Mouse (Mus musculus): ENCODE results near the gene Fcna. TPM values are rescaled to one million over a fixed set of nuclear protein-coding genes. Genes with fewer than 3 reads are reported as not detected.

Gene Fcna
- polyA plus RNA-seq, 1 experiment from 2014 or later: 3.6 TPM

GRCm38 (mm10) chr2:25576028-25576850 is 51.6 kb downstream of the Fcna start:
- peaks cover 57% of the 10 kb centered on the region for H3K27me3 ChIP-seq
- no peak overlapping the region for H3K9ac ChIP-seq
- no peak for ATAC-seq (ENCODE audit: borderline replicate concordance, extremely low read depth, low FRiP score, low TSS enrichment)
- 79% methylated on average over 16 of the region's 16 CpGs for WGBS
- peaks cover 64% of the 10 kb centered on the region for H3K4me1 ChIP-seq
- no peak overlapping the region for H3K4me3 ChIP-seq
- peak overlapping the region; percentile 82 for H3K4me2 ChIP-seq
- no peaks in the 10 kb centered on the region for H3K9me3 ChIP-seq
- H3K27ac ChIP-seq: no peak overlapping the region
- H3K36me3 ChIP-seq: peaks cover 10% of the 10 kb centered on the region; the same call in 1 of the 2 replicates

DNA sequence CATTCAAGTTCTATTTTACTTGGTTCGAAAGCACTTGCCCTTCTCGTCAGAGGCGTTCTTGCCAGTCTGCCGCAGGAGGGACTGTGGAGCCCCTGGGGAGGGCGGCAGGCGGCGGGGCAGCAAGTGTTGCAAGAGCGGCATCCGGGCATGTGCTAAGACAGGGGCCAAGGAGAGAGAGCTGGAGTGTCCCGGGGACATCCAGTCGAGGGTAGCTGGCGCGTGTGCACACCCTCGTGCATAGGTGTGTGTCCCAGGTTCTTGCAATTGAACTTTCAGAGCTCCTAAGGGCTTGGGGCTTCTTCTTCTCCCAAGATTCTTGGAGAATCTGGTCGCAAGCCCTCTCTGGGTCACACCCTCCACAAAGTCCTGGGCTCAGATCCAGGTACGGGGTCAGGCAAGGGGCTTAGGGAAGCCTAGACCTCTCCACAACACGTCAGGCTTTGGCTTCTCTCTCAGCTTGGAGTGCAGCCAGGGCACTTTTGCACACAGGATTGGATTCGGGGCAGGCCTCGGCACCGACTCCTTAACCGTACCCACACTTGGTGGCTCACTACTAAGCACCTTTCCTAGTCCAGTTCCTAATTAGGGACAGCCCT is 52.3 kb downstream of the Fcna start:
- Histone ChIP-seq H3K4me3 (peak overlapping the region; percentile 53), H3K9me3 (no peaks in the 10 kb centered on the region), H3K27me3 (peaks cover 50% of the 10 kb centered on the region), H3K4me1 (peaks cover 60% of the 10 kb centered on the region), H3K36me3 (peaks cover 11% of the 10 kb centered on the region; the same call in 1 of the 2 replicates), H3K4me2 (peak overlapping the region; percentile 82), H3K27ac (peak overlapping the region; percentile 87), H3K9ac (peak overlapping the region; percentile 57)
- no peak for ATAC-seq (ENCODE audit: borderline replicate concordance, extremely low read depth, low FRiP score, low TSS enrichment)
- WGBS: 8% methylated on average over 21 of the region's 21 CpGs

Other genes with a start within 250 kb of the Fcna start
- 2.1 and 3.6 TPM in 2 replicates for gene Entpd2, start 232.2 kb downstream of the Fcna start, polyA plus RNA-seq (2015; fragmentation: Nextera tagmentation; extraction: Ambion mirVana)
- gene Npdc1, start 228.7 kb downstream of the Fcna start, polyA plus RNA-seq (2015; fragmentation: Nextera tagmentation; extraction: Ambion mirVana): 27.5 and 28.7 TPM in 2 replicates
- gene Fut7, start 204.8 kb downstream of the Fcna start, polyA plus RNA-seq (2015; fragmentation: Nextera tagmentation; extraction: Ambion mirVana): 0.11 TPM in 1 of 2 replicates, not detected in the other
- gene Abca2, start 199.3 kb downstream of the Fcna start, polyA plus RNA-seq (2015; fragmentation: Nextera tagmentation; extraction: Ambion mirVana): 4.5 and 4.8 TPM in 2 replicates
- gene Clic3, start 171.2 kb downstream of the Fcna start, polyA plus RNA-seq (2015; fragmentation: Nextera tagmentation; extraction: Ambion mirVana): 77.9 and 90.3 TPM in 2 replicates
- gene Paxx, start 166.9 kb downstream of the Fcna start, polyA plus RNA-seq (2015; fragmentation: Nextera tagmentation; extraction: Ambion mirVana): 31.5 and 37.0 TPM in 2 replicates
- gene Ptgds, start 158.0 kb downstream of the Fcna start, polyA plus RNA-seq (2015; fragmentation: Nextera tagmentation; extraction: Ambion mirVana): 10.2 and 24.3 TPM in 2 replicates
- not detected in 2 replicates for gene Lcn12, start 134.1 kb downstream of the Fcna start, polyA plus RNA-seq (2015; fragmentation: Nextera tagmentation; extraction: Ambion mirVana)
- 72.8 and 76.2 TPM in 2 replicates for gene Fbxw5, start 127.3 kb downstream of the Fcna start, polyA plus RNA-seq (2015; fragmentation: Nextera tagmentation; extraction: Ambion mirVana)
- gene C8g, start 126.3 kb downstream of the Fcna start, polyA plus RNA-seq (2015; fragmentation: Nextera tagmentation; extraction: Ambion mirVana): 5.8 and 6.6 TPM in 2 replicates
- gene Traf2, start 81.1 kb downstream of the Fcna start, polyA plus RNA-seq (2015; fragmentation: Nextera tagmentation; extraction: Ambion mirVana): 37.1 and 41.3 TPM in 2 replicates
- gene Edf1, start 70.2 kb downstream of the Fcna start, polyA plus RNA-seq (2015; fragmentation: Nextera tagmentation; extraction: Ambion mirVana): 311 and 323 TPM in 2 replicates
- gene Mamdc4, start 53.2 kb downstream of the Fcna start, polyA plus RNA-seq (2015; fragmentation: Nextera tagmentation; extraction: Ambion mirVana): 4.5 and 7.1 TPM in 2 replicates
- gene Phpt1, start 52.8 kb downstream of the Fcna start, polyA plus RNA-seq (2015; fragmentation: Nextera tagmentation; extraction: Ambion mirVana): 163 and 177 TPM in 2 replicates
- gene Ajm1, start 46.3 kb downstream of the Fcna start, polyA plus RNA-seq (2015; fragmentation: Nextera tagmentation; extraction: Ambion mirVana): 0.09 TPM in 1 of 2 replicates, not detected in the other
- gene Rabl6, start 19.5 kb downstream of the Fcna start, polyA plus RNA-seq (2015; fragmentation: Nextera tagmentation; extraction: Ambion mirVana): 74.0 and 75.2 TPM in 2 replicates
- gene Ccdc183, start 10.4 kb downstream of the Fcna start, polyA plus RNA-seq (2015; fragmentation: Nextera tagmentation; extraction: Ambion mirVana): 0.17 and 0.45 TPM in 2 replicates
- 26.8 and 27.2 TPM in 2 replicates for gene Tmem141, start 6.0 kb downstream of the Fcna start, polyA plus RNA-seq (2015; fragmentation: Nextera tagmentation; extraction: Ambion mirVana)
- 0.26 and 0.40 TPM in 2 replicates for gene Lcn8, start 25.1 kb upstream of the Fcna start, polyA plus RNA-seq (2015; fragmentation: Nextera tagmentation; extraction: Ambion mirVana)
- gene Lcn5, start 29.9 kb upstream of the Fcna start, polyA plus RNA-seq (2015; fragmentation: Nextera tagmentation; extraction: Ambion mirVana): not detected in 2 replicates
- not detected in 2 replicates for gene Lcn6, start 48.8 kb upstream of the Fcna start, polyA plus RNA-seq (2015; fragmentation: Nextera tagmentation; extraction: Ambion mirVana)
- gene Lcn10, start 54.7 kb upstream of the Fcna start, polyA plus RNA-seq (2015; fragmentation: Nextera tagmentation; extraction: Ambion mirVana): not detected in 2 replicates
- not detected in 2 replicates for gene Obp2a, start 72.0 kb upstream of the Fcna start, polyA plus RNA-seq (2015; fragmentation: Nextera tagmentation; extraction: Ambion mirVana)
- 64.4 and 69.3 TPM in 2 replicates for gene Bmyc, start 78.7 kb upstream of the Fcna start, polyA plus RNA-seq (2015; fragmentation: Nextera tagmentation; extraction: Ambion mirVana)
- gene Obp2b, start 109.0 kb upstream of the Fcna start, polyA plus RNA-seq (2015; fragmentation: Nextera tagmentation; extraction: Ambion mirVana): not detected in 2 replicates
- not detected in 2 replicates for gene Lcn3, start 137.5 kb upstream of the Fcna start, polyA plus RNA-seq (2015; fragmentation: Nextera tagmentation; extraction: Ambion mirVana)
- not detected in 2 replicates for gene Lcn11, start 149.0 kb upstream of the Fcna start, polyA plus RNA-seq (2015; fragmentation: Nextera tagmentation; extraction: Ambion mirVana)
- gene Gm13539, start 154.2 kb upstream of the Fcna start, polyA plus RNA-seq (2015; fragmentation: Nextera tagmentation; extraction: Ambion mirVana): not detected in 2 replicates
- gene Glt6d1, start 187.8 kb upstream of the Fcna start, polyA plus RNA-seq (2015; fragmentation: Nextera tagmentation; extraction: Ambion mirVana): not detected in 2 replicates
- not detected in 2 replicates for gene Lcn9, start 195.1 kb upstream of the Fcna start, polyA plus RNA-seq (2015; fragmentation: Nextera tagmentation; extraction: Ambion mirVana)
- not detected in 2 replicates for gene Sohlh1, start 219.2 kb upstream of the Fcna start, polyA plus RNA-seq (2015; fragmentation: Nextera tagmentation; extraction: Ambion mirVana)
- gene Kcnt1, start 235.7 kb upstream of the Fcna start, polyA plus RNA-seq (2015; fragmentation: Nextera tagmentation; extraction: Ambion mirVana): 0.14 and 0.22 TPM in 2 replicates